Mouse (Mus musculus): ENCODE results near the gene Entpd6.

Entpd6 gene

GRCm38 (mm10) chr2:150748854-150749253 lies at the start of gene Entpd6:
Gene Entpd6, plus strand, starts transcription at chr2:150749042.
- DNase-seq (ENCODE audit: low read depth) = peak; percentile 99

- no peak for DNase-seq (ENCODE audit: low read depth)
Measured at GRCm38 (mm10) chr2:150712167-150712674, 36.6 kb upstream of the Entpd6 start.

GRCm38 (mm10) chr2:150735756-150736576 lies 12.9 kb upstream of the Entpd6 start:
- DNase-seq (ENCODE audit: low read depth) = no peak

- no peak for DNase-seq (ENCODE audit: low read depth)
Measured at GRCm38 (mm10) chr2:150737881-150738280, 11.0 kb upstream of the Entpd6 start.

GRCm38 (mm10) chr2:150740145-150740841 lies 8.5 kb upstream of the Entpd6 start:
- no peak for DNase-seq (ENCODE audit: low read depth)

GRCm38 (mm10) chr2:150741405-150741804 lies 7.4 kb upstream of the Entpd6 start:
- peak; percentile 47 for DNase-seq (ENCODE audit: low read depth)

GRCm38 (mm10) chr2:150745016-150745415 lies 3.8 kb upstream of the Entpd6 start:
- DNase-seq (ENCODE audit: low read depth) = no peak

- no peak for DNase-seq (ENCODE audit: low read depth)
Measured at GRCm38 (mm10) chr2:150749283-150749682, 441 bp downstream of the Entpd6 start.

GRCm38 (mm10) chr2:150750129-150750979 lies 1.5 kb downstream of the Entpd6 start:
- DNase-seq (ENCODE audit: low read depth) = peak; percentile 80

- no peak for DNase-seq (ENCODE audit: low read depth)
Measured at GRCm38 (mm10) chr2:150755016-150755415, 6.2 kb downstream of the Entpd6 start.

GRCm38 (mm10) chr2:150761476-150761875 lies 12.6 kb downstream of the Entpd6 start:
- DNase-seq (ENCODE audit: low read depth) = no peak

- DNase-seq (ENCODE audit: low read depth) = no peak
Measured at GRCm38 (mm10) chr2:150765619-150766018, 16.8 kb downstream of the Entpd6 start.

- no peak for DNase-seq (ENCODE audit: low read depth)
Measured at GRCm38 (mm10) chr2:150766083-150766862, 17.4 kb downstream of the Entpd6 start.

GRCm38 (mm10) chr2:150768678-150769077 lies 19.8 kb downstream of the Entpd6 start:
- DNase-seq (ENCODE audit: low read depth) = no peak

- no peak for DNase-seq (ENCODE audit: low read depth)
Measured at GRCm38 (mm10) chr2:150770747-150771146, 21.9 kb downstream of the Entpd6 start.

- DNase-seq (ENCODE audit: low read depth) = no peak
Measured at GRCm38 (mm10) chr2:150771169-150771568, 22.3 kb downstream of the Entpd6 start.

GRCm38 (mm10) chr2:150771996-150772395 lies 23.2 kb downstream of the Entpd6 start:
- no peak for DNase-seq (ENCODE audit: low read depth)

- no peak for DNase-seq (ENCODE audit: low read depth)
Measured at GRCm38 (mm10) chr2:150772466-150773119, 23.8 kb downstream of the Entpd6 start.

- DNase-seq (ENCODE audit: low read depth) = peak; percentile 14
Measured at GRCm38 (mm10) chr2:150782801-150783200, 34.0 kb downstream of the Entpd6 start.

- peak; percentile 95 for DNase-seq (ENCODE audit: low read depth)
Measured at GRCm38 (mm10) chr2:150786251-150787180, 37.7 kb downstream of the Entpd6 start, which contains the start of gene Pygb. Gene Pygb, plus strand, starts transcription at chr2:150786735.
